Mouse (Mus musculus) testis, postnatal 10 days (tissue): ENCODE results near the gene Acsf3.

Source experiments
- DNase-seq: peaks from one replicate; pipeline ENCODE4 v3.0.0; 2021; ENCODE audit warnings: low spot score

Gene Acsf3

GRCm38 (mm10) chr8:122811870-122812494, 36.7 kb downstream of the Acsf3 start:
- no peak for DNase-seq

GRCm38 (mm10) chr8:122812610-122813250, 37.4 kb downstream of the Acsf3 start:
- no peak for DNase-seq

GRCm38 (mm10) chr8:122814608-122815007, 39.3 kb downstream of the Acsf3 start:
- DNase-seq: no peak

- DNase-seq: no peak
Measured at GRCm38 (mm10) chr8:122816965-122817364, 41.7 kb downstream of the Acsf3 start.

DNA sequence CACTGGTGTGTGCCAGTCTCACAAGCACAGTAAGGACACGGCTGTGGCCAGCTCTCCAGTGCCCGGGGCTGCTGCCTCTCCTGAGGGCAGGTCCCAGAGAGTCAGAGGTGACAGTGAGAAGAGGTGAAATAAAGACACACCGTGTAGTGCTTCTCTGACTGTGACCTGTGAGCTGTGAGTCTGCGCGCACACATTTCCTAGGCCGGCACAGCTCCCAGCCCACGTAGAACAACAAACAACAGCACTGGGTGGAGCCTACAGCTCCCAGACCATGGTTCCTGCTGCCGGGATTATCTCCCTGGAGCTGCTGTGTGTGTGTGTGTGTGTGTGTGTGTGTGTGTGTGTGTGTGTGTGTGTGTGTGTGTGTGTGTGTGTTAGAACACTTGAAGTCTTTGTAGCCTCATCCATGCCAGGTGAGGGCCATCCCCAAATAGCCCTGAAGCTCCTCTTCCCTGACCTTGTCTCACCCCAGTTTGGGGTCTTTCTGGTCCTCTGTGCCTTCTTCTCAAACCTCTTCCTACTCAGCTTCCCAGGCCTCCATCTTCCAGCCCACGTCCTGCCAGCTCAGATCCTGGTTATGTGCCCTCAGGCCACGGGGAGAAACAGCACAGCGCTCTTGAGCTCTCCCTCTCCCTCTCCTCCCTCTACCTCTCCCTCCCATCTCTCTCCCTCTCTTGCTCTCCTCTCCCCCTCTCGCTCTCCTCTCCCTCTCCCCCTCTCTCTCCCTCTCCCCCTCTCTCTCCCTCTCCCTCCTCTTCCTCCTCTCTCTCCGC, 42.6 kb downstream of the Acsf3 start:
- DNase-seq: no peak

DNA sequence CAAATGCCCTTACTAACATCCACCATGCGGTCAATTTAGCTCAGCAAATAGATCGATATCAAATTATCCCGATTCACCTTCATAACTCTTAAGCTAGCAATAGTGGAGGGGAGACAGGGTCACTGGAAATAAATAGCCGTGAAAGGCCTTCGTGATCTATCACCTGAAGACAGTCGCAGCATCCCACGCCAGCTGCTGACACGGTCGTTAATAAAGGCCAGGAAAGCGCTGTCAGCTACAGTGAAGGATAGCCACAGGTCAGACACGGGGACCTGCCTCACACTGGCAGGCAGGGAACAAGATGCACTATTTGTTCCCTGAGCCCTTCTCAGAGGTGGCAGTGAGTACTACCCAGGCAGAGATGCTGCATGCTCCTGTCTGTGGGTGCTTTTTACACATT, 44.5 kb downstream of the Acsf3 start:
- no peak for DNase-seq

GRCm38 (mm10) chr8:122824571-122824970, 49.3 kb downstream of the Acsf3 start:
- no peak for DNase-seq

DNA sequence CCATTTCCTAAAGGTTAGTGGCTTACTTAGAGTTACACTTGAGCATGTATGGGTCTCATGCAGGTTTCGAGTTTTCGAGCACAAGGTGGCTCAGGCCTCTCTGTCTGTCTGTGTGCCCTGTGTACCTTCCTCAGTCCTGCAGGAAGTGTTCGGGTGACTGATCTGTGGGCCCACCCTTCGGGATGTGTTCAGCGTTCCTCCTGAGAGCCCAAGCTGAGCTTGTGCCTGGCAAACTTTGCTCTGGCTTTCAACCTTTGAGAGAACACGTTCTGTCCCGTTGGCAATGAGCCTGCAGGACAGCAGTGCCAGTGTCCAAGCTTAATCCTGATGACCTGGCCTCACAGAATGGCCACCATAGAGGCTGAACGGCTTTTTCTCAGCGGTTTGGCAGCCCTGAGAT, 49.7 kb downstream of the Acsf3 start:
- DNase-seq: no peak

- DNase-seq: no peak
Measured at GRCm38 (mm10) chr8:122825408-122825807, 50.1 kb downstream of the Acsf3 start.

GRCm38 (mm10) chr8:122829396-122829795, 54.1 kb downstream of the Acsf3 start:
- no peak for DNase-seq

- peak; percentile 96 for DNase-seq
Measured at GRCm38 (mm10) chr8:122830349-122831061, 55.2 kb downstream of the Acsf3 start.

- no peak for DNase-seq
Measured at GRCm38 (mm10) chr8:122834416-122834815, 59.1 kb downstream of the Acsf3 start.

DNA sequence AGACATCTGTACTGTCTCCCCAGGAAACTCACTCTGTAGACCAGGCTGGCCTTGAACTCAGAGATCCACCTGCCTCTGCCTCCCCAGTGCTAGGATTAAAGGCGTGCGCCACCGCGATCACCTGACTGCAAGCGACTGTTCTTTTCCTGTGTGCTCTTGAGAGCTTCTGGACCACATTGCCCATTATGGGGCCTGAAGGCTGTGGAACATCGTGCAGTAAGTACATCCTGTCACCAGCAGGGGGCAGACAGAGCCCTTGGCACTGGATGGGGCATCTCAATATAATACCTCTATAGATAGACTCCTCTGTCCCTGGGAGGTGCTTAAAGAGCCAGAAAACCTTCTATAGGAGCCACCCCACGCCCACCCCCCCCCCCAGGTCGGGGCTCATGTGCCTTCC, 59.7 kb downstream of the Acsf3 start:
- DNase-seq: peak; percentile 86

DNA sequence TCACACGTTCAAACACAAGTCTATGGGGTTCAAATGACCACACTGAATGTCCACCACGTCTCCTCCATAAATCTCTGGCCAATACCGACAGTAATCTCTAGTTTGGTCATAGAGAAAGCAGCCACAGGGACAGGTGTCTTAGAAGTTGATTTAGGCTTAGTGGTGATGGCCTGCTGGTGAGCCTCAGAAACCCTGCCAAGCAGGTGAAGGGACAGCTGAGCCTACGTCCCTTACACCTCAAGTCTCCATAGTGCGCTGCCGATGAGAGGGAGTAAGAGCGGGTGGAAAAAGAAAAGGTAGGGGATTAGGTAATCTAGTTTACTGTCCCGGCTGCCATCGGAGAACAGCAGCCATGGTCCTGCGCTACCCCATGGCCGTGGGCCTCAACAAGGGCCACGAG, 60.9 kb downstream of the Acsf3 start:
- no peak for DNase-seq

GRCm38 (mm10) chr8:122836696-122837095, 61.4 kb downstream of the Acsf3 start:
- DNase-seq: no peak

DNA sequence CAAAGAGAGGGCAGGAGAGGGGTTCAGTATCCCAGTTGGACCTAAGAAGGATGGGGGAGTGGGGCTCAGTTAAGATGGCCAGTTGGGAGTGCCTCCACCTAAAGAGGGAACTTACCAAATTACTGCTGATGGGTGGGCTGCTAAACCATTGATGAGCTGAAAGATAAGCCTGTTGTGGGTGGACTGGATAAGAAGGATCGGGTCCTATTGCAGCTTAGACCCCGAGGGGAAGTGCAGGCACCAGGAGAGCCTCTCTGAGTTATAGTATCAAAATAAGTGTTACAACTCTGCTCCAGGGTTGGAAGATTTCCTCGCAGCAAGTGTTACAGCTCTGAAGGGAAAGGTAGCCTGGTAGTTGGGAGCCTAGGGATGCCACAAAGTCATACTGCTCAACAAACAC, 68.9 kb downstream of the Acsf3 start:
- no peak for DNase-seq

GRCm38 (mm10) chr8:122845662-122846061, 70.4 kb downstream of the Acsf3 start:
- DNase-seq: peak; percentile 80

GRCm38 (mm10) chr8:122847829-122848561, 72.7 kb downstream of the Acsf3 start, which contains the start of gene Cdh15:
TSS of gene Cdh15 (plus strand) at chr8:122847966.
- DNase-seq: peak; percentile 72

- DNase-seq: no peak
Measured at GRCm38 (mm10) chr8:122849152-122849910, 74.0 kb downstream of the Acsf3 start.

GRCm38 (mm10) chr8:122850641-122851240, 75.5 kb downstream of the Acsf3 start:
- DNase-seq: no peak
